Mouse (Mus musculus) fibroblast of lung, adult 2 months (primary cell): Measurements from ENCODE around the gene Wdr24.

Source experiments
- DNase-seq: peaks from one replicate; pipeline ENCODE4 v3.0.0-alpha.2; 2011; ENCODE audit warnings: low read depth

Wdr24 gene

DNA sequence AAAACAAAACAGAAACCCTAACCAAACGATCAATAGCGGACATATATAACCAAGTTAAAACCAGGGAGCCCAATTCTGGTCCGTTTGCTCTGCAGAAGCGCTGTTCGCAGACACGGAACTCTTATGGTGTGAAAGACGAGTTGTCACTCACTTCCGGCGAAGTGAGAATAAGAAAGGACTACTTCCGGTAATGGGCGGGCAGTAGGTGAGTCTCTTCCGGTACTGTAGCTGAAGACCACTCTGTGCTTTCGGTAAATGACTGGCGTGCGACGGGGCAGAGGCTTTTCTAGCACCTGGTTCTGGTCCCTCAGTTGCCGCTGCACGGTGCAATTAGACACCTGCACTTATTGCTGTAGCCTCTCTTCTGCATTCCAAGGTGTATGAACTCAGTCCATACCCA, at the start of gene Wdr24:
Wdr24 (plus strand) TSS at position 176 of the 400 bp plus-strand sequence.
- DNase-seq: peak; percentile 78

DNA sequence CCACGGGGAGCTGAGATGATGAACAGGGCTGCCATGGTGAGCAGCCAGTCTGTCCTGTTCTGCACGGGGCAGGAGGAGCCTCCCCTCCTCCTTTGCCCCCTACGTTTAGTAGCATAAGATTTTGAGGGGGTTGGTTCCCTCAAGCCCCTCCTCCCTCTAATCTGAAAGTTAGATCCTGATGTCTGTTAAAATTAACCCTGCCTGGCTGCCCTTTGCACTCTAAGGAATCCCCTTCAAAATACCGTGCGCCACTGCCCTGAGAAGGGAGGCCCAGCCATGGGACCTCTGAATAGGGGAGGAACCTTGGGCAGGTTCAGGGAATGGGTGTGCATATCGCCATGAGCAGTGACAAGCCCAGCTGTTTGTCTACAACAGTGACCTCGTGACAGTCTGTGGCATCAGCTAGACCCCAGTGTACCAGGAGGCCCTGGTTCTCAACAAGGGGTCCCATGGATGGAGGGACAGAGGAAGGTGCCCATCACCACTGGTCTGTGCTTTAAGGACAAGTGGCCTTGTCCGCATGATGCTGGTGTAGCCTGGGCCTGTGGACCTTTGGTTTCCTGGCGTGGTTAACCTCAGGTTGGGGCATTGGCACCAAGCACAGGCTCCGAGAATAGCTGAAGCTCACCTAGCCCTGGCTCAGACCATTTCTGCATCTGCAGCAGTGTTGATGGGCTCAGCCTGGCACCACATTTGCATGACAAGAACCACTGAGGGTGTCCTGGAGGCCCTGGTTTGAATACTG, 47.9 kb upstream of the Wdr24 start:
- DNase-seq: no peak

DNA sequence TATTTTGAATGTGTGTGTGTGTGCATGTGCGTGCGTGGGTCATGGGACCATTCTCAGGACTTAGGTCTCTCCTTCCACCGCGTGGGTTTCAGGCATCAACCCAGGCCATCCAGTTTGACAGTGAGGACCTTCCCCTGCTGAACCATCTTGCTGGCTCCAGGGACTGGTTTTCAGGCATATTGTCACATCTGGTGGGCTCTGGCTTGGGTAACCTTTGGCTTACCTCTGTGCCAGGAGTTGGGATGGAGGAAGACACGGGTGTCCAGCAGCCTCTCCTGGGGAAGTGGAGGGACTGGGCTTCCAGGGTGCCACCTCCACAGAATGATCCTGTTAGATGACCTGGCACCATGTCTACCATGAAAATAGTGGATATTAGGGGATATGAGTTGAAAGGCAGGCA, 45.5 kb upstream of the Wdr24 start:
- DNase-seq: no peak

DNA sequence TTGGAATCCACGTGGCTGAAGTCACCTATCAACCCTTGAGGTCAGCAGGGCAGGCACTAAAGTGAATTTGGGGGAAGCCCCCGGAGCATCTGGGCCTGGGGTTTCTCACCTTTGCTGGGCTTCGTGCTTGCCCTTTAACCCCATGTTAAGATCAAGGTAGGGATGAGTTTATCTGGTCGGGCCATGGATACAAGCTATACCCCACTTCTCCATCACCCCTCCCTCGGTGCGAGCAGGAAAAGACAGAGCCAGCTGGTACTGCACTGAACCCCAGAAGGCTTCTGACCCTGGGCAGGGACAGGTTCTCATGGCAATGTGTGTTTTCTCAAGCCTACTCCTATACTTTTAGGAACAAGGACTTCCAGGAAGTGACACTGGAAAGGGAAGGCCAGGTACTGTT, 42.1 kb upstream of the Wdr24 start:
- DNase-seq: no peak

DNA sequence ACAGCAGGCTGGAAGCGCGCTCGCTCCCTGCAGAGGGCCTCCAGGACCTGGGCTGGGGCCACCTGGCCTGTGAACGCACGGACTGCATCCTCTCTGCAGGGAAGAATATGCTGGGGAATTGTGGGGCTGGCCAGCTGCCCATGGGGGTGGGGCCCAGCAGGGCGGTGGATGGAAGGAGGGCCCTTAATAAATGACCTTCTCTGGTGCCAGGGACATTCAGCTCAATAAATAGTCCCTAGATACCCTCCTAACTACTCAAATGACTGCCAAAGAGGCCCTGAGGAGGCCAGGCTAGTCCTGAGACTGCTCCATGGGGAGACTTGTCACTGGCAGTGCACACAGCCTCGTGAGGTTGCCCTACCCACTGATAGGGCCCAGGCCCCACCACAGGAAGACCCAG, 40.3 kb upstream of the Wdr24 start:
- DNase-seq: no peak

DNA sequence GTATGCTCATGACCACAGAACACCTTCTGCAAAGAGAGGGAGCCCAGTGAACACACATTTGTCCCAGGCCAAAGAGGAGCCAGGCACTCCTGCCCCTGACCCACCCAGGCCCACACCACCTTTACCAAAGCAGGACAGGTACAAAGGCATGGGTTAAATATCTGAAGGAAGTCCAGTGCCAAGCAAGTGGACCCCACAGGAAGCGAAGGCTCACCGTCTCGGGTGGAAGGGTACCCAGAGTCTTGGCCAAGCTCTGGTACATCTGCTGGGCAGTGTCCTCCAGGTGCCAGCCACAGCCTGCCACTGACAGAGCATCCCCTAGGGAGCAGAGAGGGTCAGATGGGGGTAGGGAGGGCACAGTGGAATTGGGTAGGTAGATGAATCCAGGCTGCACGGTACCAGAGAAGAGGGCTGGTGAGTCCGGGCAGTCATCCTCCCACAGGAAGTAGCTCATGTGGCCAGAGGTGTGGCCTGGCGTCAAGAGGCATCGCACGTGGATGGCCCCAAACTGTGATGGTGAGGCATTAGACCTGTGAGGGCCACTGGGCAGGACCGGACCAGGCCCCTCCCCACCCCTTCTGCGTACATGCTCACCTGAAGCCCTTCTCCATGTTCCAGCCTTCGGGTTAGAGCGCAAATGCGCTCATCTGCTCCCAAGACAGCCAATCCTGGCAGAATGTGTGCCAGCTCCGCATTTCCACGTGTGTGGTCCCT, 39.4 kb upstream of the Wdr24 start:
- no peak for DNase-seq

DNA sequence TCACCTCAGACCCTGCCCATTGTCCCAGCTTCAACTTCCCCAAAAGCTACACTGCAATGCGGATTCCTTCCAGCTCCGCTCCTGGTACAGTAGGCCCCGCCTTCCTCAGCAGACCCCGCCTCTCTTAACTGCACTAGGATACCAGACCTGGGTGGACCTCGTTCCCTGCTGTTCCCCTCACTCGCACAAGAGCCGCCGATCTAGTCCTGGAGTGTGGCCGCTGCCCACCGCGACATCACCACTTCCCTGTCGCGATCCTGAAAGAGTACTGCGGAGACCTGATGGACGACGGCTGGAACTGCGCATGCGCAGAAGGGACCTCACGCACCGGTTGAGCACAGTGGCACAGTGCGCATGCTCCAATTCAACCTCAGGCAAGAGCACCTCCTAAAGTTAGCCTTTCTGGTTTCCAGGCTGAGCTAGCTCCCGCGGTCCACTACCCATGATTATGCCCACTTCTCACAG, 38.1 kb upstream of the Wdr24 start, which contains the start of gene Haghl:
Haghl (minus strand) TSS at position 393 of the 465 bp plus-strand sequence.
- DNase-seq: peak; percentile 88

DNA sequence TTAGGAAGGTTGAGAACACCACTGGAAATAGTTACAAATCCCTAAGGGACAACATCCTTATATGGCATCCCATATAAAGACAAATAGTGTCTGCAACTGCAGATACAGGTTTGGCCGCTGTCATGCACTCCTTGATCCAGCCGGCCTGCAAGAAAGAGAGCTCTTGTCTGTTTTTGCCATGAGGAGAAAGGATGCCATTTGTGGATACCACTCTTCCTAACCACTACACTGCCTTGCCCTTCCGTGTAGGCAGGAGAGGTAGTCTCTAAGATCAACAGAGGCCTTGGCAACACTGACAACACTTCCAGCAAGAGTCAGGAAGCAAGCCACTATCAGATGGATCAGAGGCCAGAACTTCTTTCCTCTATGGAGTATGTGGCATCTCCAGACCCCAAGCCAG, 37.1 kb upstream of the Wdr24 start, which contains the start of gene Ccdc78:
Ccdc78 (plus strand) TSS at position 301 of the 400 bp plus-strand sequence.
- DNase-seq: no peak

DNA sequence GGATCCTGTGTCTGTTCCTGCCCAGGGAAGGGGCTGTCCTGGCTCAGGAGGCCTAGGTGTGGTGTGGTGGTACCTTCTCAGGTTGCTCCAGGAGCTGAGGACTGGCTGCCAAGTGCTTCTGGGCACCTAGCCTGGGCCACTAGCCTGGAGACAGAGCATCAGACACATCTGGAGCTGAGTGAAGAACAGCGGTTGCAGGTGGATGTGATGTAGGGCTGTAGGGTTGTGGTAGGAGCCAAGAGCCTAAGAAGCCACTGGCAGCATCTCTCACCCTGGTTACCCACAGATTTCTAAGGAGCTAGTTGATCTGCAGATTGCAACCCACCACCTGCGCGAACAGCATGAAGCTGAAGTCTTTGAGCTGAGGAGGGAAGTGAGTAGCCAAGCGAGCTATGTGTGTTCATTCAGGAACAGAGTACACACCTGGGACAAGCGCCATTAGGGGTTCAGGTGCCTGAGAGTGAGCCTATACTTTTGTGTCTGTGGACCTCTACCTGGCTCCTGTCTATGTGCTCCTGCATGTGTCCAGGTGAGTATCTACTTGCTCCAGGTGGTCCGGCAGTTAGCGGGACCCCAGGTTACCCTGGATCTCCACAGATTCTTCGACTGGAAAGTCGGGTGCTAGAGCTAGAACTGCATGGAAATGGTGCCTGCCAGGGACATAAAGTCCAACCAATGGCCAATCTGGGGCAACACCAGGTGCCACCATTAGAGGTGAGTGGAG, 36.5 kb upstream of the Wdr24 start:
- no peak for DNase-seq

DNA sequence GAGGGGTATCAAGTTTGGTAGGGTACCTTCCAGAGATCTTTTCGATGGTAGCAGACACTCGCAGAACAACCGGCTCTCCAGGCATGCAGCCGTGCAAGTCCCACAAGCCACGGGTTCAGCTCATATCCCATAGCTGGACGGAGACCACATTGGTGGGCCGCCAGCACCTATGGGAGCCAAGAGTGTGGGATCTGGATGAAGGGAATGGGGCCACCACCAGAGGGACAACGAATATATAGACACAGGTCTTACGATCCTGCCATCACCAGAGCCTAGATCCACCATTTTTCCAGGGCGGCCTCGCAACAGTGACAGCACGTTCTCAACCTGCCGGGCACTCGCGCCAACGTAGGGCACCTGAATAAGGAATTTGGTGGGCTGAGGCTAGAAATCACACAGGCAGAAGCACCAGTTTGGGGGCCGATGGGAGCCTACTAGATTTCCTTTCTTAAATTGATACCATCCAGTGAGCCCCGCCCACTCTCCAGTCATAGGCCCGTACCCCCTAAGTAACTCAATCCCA, 32.0 kb upstream of the Wdr24 start:
- no peak for DNase-seq

DNA sequence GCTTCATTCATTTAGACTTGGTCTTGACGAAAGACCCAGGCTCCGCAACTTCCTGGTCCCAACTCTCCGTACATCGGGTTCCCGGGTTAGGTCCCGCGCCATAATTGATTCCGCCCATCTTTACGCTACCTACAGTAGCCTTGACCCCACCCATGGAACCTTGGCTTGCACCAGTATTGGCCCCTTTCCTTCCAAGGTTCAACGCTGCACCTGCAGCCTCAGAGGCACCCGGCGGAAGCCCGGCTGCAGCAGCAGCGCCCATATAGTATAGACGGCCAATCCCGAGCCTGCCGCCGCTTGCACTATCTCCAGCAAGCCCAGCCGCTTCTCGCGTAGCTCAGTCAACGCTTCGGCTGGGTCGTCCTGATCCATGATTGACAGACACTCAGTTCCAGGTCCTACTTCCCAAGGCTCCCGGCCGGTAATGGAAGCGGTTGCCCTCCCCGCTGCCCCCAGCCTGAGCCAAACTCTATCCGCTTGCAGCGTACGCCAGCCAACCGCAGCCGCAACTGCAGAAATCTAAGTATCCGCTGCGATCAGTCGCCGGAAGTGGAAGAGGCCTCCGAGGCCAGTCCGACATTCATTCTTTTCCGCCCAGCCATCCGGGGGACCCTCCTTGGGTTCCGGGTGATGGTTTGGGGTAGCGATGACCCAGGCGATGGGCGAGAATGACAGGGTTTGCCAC, 31.4 kb upstream of the Wdr24 start:
- peak; percentile 57 for DNase-seq

DNA sequence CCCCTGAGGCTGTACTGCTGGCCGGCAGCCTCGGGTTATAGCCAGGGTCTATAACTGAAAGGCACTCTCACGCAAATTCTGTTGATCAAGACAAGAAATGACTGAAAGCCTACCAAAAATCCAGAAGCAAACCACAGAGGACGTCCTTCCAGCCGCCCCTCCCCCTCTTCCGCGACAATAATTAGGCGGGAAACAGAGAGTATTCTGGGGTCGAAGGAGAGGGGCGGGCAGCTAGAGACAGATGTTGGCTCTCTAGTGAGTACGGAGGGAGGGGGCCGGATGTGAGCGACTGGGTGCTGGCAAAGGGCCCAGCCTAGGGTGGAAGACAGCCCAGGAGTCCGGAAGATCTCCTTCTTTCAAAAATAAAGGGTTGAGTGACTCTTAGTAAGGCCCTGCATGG, 30.8 kb upstream of the Wdr24 start, which contains the start of gene Fam173a:
Fam173a (minus strand) TSS at position 287 of the 400 bp plus-strand sequence.
- DNase-seq: no peak

DNA sequence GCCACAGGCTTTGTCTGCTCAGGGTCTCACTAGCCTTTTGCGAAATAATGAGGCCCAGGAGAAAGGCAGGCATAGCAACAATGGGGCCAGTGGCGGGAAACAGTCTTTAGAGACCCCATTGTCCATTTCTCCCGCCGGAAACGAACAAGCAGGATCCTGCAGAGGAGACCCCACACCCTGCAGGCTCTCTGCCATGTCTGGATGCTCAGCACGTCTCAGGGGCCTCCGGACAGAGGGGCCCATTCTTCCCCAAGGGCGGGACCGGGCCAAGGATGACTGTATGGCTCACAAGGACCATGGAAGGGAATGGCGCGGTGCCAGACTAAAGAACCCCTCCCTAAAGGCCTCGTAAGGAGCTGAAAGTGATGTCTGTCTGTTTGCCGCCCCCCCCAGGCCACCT, 29.2 kb upstream of the Wdr24 start:
- DNase-seq: no peak

DNA sequence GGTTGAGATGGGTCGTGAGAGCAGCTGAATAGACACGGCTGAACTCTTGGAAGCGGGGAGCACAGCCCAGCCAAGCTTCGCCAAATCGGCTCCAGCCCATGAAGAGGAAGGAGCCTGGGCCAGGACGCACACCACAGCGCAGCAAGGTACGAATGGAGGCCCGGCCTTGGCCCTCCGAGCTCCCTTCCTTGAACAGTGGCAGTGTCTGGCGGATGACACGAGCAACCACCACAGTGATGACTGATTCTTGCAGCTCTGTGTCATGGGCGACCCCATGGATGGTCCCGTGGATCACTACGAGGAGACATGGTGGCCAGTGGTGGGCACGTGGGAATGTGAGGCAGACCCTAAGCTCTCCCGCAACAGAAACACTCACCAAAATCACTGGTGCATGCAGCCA, 28.4 kb upstream of the Wdr24 start:
- DNase-seq: no peak

DNA sequence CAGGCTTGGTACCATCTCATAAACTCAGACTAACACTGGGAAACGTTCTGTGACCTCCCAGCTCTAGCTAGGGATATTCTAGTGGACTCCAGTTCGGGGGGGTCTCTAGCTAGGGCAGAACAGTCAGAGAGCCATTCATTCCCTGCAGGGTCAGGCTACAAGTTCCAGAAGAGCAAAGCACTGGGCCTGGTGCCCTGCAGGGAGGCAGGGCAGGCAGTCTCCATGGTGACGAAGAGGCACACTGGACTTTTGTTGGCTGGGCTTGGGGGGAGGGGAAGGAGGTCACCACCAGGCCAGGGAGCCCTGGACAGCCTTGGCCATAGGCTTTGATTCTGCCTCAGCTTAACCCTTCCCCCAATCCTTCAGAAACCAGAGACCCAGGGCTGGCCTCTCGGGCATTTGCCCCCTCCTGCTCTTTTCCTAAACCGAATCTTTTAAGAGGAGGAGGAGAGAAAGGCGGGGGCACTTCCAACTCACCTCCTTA, 27.8 kb upstream of the Wdr24 start, which contains the start of gene AC134908.4:
AC134908.4 (minus strand) TSS at position 51 of the 484 bp plus-strand sequence.
- no peak for DNase-seq

DNA sequence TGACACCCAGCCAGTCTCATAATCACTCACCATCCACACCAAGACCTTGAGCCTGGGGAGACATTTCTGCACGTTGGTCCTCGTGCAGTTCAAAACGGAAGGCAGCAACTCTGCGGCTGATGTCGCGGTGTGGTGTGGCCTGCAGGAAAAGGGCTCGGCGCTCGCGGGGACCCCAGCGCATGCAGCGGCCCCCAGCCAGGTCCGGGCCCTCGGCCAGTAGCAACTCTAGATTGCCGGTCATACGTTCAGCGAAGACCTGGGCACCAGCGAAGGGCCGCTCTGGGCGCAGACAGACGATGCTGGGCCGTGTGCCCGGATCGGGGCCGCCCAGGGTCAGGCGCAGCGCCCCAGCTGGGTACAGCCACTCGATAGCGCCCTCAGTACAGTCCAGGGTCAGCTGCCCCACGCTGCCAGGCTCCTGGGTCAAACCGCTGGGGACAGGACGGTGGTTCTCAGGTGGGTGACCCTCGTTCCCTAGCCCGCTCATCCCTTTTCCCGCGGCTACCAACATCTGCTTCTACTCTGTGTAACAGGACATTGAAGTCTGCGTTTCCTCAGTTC, 27.1 kb upstream of the Wdr24 start:
- no peak for DNase-seq

DNA sequence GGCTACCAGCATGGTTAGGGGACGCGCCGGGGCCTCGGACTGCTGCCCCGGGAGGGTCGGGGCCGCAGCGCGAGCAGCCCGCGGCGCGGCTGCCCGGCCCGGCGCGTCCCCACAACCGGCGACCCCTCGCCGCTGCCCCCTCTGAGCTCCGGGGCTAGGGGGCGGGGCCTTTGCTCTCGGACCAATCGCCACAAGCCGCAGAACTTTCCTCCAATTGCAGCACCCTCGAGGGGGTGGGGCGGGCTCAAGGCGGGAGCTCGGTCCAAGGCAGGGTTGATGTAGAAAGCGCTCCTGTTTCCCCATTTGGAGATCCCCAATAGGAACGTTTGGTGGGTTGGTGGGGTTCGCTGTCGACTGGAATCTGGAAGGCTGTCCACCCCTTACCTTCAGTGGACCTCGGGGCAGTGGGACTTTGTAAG, 26.5 kb upstream of the Wdr24 start, which contains the start of gene Metrn:
Metrn (minus strand) TSS at position 186 of the 419 bp plus-strand sequence.
- peak; percentile 26 for DNase-seq

DNA sequence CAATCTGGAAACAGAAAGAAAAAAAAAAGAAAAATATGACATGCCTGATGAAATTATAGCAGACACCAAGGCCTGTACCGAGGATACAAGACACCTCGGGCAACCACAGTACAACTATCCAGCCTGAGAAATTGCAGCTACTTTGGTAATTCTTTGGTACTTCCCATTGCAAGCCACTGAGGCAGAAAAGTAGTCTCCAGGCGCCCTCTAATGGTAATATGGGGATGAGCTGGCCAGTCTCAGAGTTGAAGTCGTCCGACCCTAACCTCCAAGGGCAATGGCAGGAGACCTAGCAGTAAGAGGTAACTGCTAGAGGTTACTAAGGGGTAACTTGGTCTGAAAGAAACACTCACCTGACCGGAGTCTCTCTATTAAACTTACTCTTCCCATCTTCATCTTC, 22.4 kb upstream of the Wdr24 start:
- peak; percentile 28 for DNase-seq

DNA sequence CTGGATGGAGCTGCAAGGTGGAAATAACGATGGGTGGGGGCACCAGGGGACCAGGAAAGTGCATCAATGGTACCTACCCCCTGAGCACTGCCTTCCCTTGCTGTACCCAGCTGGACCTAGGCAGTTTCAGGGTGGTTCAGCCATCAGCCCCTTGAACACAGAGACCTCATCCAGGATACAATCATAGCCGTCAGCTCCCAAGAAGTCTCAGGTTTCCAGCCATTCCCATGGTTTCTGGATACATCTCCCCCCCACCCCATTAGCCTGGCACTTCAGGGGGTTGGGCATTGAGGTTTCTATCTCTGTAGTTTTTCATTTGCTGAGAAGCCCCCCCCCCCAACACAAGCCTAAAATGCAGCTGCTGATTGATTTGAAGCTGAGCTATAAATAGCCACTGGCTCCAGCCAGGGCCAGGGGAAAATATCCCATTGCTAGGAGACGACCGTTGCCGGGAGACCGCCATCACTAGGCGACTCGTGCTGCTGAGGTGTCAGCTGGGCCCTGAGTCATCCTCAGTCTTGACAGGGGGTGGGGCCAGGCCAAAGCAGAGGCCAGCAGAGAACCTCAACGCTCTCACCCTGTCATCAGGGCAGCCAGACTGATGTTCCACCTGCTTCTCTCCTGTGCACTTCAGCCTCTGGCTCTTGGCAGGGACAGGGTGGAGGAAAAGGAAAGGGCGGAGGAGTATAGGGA, 20.5 kb upstream of the Wdr24 start:
- DNase-seq: peak; percentile 55

DNA sequence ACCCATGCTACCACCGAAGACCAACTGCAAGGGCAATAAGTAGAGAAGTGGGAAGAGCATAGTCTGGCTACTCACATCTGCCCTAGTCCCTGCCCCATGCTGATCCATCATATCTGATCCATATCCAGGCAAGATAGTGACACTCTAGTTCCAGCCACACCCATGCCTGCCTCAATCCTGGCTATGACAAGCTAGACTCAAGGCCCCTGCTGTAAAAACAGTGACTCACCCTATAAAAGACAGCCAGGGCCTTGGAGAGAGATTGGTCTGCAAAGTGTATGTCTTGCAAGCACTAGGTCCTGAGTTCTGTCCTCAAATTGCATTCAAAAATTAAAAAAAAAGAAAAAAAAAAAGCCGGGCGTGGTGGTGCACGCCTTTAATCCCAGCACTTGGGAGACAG, 16.9 kb upstream of the Wdr24 start:
- DNase-seq: no peak
